Comparison of ENCODE assay signal across 1 mouse cellular context in genomic region chrX:38600177-38600994, GRCm38 (mm10).
A peak's percentile ranks its signal among the peaks of the same experiment; 100 is the strongest.
TF ChIP-seq lines count a peak whose summit lies in the region.

Gene Mcts1 (plus strand): TSS chrX:38600578.

TF ChIP-seq in CH12.LX, 34 proteins besides CTCF, POLR2A, EP300 and RAD21 (continued from another document):
- TF ChIP-seq CHD1 (IDR thresholded peaks at IDR 0.05; ENCODE audit: low read depth, low read length) (no peak), ZC3H11A (IDR thresholded peaks at IDR 0.05; ENCODE audit: low read depth, low read length) (no peak), SMC3 (IDR thresholded peaks at IDR 0.05; ENCODE audit: low read depth, low read length) (no peak), USF1 (IDR thresholded peaks at IDR 0.05; ENCODE audit: low read depth, low read length) (no peak), MAX (IDR thresholded peaks at IDR 0.05; ENCODE audit: low read length) (peak; percentile 76; the same call in 1 of the 2 replicates), GABPA (IDR thresholded peaks at IDR 0.05; ENCODE audit: insufficient replicate concordance, low read depth, low read length) (no peak; the same call in 1 of the 2 replicates), PAX5 (IDR thresholded peaks at IDR 0.05; ENCODE audit: low read length) (no peak), TBP (conservative IDR thresholded peaks at IDR 0.05; ENCODE audit: low read depth, low read length) (0 out of 2 replicates have a peak, but pooled peaks have one; percentile 14), TCF12 (IDR thresholded peaks at IDR 0.05; ENCODE audit: low read depth, low read length) (peak; percentile 63), ELF1 (IDR thresholded peaks at IDR 0.05; ENCODE audit: low read depth, low read length) (peak; percentile 88), MYC (IDR thresholded peaks at IDR 0.05; ENCODE audit: low read depth, low read length) (peak; percentile 89), MAZ (IDR thresholded peaks at IDR 0.05; ENCODE audit: low read depth, low read length) (no peak), KAT2A (IDR thresholded peaks at IDR 0.05; ENCODE audit: insufficient replicate concordance, low read length) (peak; percentile 82; the same call in 1 of the 2 replicates), ZMIZ1 (IDR thresholded peaks at IDR 0.05; ENCODE audit: low read depth, low read length) (peak; percentile 60; the same call in 1 of the 2 replicates), MEF2A (IDR thresholded peaks at IDR 0.05; ENCODE audit: borderline replicate concordance, low read depth, low read length) (peak; percentile 55; the same call in 1 of the 2 replicates), NELFE (IDR thresholded peaks at IDR 0.05; ENCODE audit: low read depth, low read length) (peak; percentile 75), USF2 (conservative IDR thresholded peaks at IDR 0.05; ENCODE audit: low read depth, low read length) (no peak)
